Mouse (Mus musculus): Measurements from ENCODE around the gene Ramp1.

DNA sequence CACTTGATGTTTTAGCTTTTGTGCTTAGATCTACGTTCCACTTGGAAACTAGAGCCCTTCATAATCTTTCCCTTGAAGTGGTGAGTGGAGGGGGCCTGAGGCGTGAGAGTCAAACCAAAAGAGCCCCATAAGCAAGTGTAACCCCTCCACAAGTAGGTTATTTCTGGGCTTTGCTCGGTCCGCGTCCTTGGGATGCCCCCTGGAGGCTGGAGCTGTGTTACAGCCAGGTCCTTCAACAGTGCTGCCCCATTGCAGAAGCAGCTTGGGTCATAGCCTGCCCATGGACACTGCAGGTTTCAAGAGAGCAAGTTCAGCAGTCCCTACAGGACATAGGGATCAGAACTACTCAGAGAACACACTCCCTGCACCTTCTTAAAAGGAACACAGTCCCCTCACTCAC lies 59.5 kb downstream of the Ramp1 start:
- TF ChIP-seq NELFE (IDR thresholded peaks at IDR 0.05; ENCODE audit: low read depth, low read length): no peak
- peak; percentile 58 for TF ChIP-seq RAD21 (IDR thresholded peaks at IDR 0.05; ENCODE audit: low read depth, low read length)
- TF ChIP-seq POLR2AphosphoS5 (IDR thresholded peaks at IDR 0.05; ENCODE audit: borderline replicate concordance, low read depth, low read length): no peak
- TF ChIP-seq ZC3H11A (IDR thresholded peaks at IDR 0.05; ENCODE audit: low read depth, low read length): peak; percentile 33; the same call in 1 of the 2 replicates
- no peak for TF ChIP-seq GABPA (IDR thresholded peaks at IDR 0.05; ENCODE audit: low read depth, low read length)
- no peak for TF ChIP-seq MAX (IDR thresholded peaks at IDR 0.05; ENCODE audit: low read length)
- TF ChIP-seq JUND (IDR thresholded peaks at IDR 0.05; ENCODE audit: low read depth, low read length): no peak
- peak in 2 of 3 experiments; percentile 61 to 73; a peak in 5 of 6 replicates for TF ChIP-seq CTCF (IDR thresholded peaks at IDR 0.05 in 2 of 3, conservative IDR thresholded peaks at IDR 0.05 in 1 of 3; ENCODE audit: control insufficient read depth in 1 of 3, insufficient read depth in 1 of 3, low read depth in 2 of 3, low read length in 3 of 3, poor library complexity in 1 of 3, severe bottlenecking in 1 of 3)
- no peak for TF ChIP-seq TBP (IDR thresholded peaks at IDR 0.05; ENCODE audit: low read depth, low read length)
- no peak for TF ChIP-seq USF1 (IDR thresholded peaks at IDR 0.05; ENCODE audit: low read depth, low read length)
- no peak for TF ChIP-seq GATA1 (IDR thresholded peaks at IDR 0.05; ENCODE audit: low read depth, low read length)
- no peak for TF ChIP-seq MYC (IDR thresholded peaks at IDR 0.05; ENCODE audit: low read depth, low read length)
- no peak for TF ChIP-seq EP300 (IDR thresholded peaks at IDR 0.05; ENCODE audit: low read depth in 1 of 2, low read length in 2 of 2)
